Mouse (Mus musculus) heart, adult 11 months (tissue): ENCODE results near the gene Tmem151b.

Source experiments
- DNase-seq: peaks from one replicate; pipeline ENCODE4 v3.0.0; 2022

Tmem151b gene

DNA sequence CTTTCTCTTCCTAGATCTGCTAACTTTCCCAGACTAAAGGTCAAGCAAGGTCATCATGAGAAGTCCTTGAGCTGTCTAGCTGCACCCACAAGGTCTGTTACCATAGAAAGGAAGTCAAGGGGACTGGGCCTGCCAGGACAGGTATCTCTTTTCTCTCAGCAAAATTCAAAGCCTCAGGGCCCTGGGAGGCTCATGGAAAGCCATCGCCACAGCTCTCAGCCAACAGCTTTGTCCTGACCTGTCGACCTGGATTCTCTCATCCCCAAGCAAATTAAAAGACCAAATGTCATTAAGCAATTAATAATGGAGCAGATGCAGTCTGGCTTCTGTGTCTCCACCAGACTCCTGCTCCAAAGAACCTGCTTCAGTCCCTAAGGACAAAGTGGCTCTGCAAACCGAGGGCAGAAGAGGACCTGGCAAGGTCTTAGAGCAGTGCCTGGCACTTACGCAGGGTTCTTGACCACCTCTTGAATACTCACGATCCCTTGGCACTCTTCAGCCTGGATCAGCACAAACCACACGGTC, 43.5 kb downstream of the Tmem151b start:
- peak; percentile 90 for DNase-seq

DNA sequence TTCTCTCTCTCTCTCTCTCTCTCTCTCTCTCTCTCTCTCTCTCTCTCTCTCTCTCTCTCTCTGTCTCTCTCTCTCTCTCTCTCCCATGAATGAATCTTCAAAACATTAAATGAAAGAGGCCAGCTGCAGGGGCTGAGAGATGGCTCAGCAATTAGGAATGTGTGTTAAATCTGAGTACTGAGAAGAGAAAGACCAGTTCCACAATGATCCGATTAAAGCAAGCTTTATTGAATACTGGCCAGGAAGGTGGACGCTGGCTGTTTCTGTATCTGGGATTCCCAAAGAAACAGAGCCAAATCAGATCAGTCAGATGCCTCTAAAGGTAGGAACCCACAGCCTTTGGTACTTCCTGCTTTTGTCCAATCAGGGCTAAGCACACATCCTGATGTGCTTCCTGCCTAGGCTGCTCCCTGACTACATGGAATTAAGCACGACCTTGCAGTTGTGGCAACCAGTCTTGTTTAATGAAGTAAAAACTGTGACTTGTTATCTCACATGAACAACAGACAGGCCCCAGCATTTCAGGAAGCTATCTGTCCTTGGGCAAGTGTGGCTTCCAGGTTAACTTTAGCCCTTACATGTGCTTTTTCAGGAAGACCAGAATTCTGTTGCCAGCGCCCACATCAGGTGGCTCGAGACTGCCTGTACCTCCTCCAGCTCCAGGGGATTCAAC, 46.0 kb downstream of the Tmem151b start:
- DNase-seq = no peak

DNA sequence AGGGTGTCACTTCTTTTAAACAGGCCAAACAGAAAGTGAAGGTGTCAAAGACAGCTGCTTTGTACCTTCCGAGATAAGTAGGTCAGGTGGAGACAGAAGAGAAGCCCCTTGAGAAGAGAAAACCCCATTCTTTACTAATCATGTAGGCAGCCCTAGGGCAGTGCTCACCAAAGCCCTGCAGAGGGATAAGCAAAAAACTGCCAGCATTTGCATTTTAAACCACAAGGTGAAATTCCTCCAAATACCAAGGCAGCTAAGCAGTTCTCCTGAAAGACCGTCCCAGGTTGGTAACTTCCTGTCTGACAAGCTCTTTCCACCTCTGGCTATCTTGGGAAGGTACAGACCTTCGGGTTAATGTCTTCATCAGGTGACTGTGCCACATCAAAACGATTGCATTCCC, 47.2 kb downstream of the Tmem151b start:
- DNase-seq = no peak

DNA sequence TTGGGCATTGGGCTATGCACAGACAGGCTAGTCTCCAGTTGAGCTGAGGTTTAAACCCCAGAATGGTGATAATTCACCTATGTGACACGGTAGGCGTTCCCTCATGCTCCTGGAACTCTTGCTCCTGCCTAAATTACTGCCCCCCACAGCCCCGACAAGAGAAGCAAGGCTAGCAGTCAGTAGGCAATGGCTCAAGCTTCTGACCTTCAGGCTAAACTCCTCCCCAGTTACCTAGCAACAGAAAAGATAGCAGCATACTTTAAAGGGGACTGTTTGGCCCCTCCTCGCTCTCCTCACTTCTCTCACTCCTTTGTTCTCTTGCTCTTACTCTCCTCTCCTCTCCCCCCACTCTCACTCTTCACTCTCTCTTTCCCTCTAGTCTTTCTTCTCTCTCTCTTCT, 48.5 kb downstream of the Tmem151b start:
- no peak for DNase-seq

DNA sequence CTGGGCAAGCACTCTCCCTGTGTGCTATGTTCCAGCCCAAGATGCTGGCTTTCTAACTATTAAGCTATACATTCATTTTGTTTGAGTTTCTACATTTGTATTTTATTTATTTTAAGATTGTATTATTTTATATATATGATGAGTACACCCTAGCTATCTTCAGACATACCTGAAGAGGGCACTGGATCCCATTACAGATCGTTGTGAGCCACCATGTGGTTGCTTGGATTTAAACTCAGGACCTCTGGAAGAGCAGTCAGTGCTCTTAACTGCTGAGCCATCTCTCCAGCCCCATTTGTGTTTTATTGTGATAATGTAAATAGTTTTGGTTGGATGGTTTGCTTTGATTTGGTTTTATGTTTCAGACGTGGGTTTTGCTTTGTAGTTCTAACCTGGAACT, 50.0 kb downstream of the Tmem151b start:
- no peak for DNase-seq

DNA sequence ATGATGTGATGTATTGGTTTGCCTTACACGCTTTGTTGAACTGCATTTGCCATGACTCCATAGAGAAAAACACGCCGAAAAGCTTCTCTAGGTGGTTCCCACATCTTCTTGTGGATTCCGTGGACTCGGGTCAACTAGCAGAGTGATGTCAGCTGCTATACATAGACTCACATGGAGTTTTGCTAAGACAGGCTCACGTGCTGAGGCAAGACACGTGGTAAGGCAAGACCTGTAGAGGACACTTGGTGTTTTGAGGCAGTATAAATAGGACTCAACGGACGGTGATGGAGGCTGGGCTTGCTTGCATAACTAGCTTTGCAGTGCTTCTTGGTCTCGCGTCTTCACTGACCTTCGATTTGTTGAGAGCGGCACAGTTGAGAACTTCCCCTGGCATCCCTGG, 51.1 kb downstream of the Tmem151b start:
- peak; percentile 86 for DNase-seq

DNA sequence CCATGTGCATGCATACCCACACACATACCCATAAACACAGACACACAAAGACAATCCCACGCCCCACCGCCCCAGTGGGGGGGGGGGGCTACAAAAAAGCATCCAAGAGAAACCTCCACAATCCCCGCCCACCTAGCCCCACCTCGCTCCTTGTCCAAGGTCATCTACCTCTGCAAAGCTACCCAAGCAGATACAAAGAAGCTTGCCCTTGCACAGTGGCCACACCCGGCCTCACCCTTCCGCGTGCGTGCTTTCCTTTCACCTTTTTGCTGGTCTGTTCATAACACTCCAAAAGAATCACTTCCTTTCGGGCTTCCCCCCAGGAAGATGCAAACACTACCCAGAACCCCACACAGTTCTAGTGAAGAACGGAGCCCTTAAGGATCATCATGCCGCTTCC, 54.1 kb downstream of the Tmem151b start:
- no peak for DNase-seq
